Mouse (Mus musculus) lung, adult 2 months (tissue): ENCODE results near the gene Parp4. TPM values are rescaled to one million over a fixed set of nuclear protein-coding genes. Genes with fewer than 3 reads are reported as not detected.

Source experiments
- DNase-seq: peaks from one replicate; pipeline ENCODE4 v3.0.0; 2022
- H3K4me1 ChIP-seq: fragments of 200-500 bp; 2 replicates; pipeline ENCODE4 v1.6.1; 2011; ENCODE audit warnings: low read length; ENCODE audit not compliant: control insufficient read depth, insufficient read depth
- H3K4me3 ChIP-seq: fragments of 200-500 bp; replicated peaks from 2 replicates; pipeline ENCODE3; 2011; ENCODE audit warnings: low read depth, mild to moderate bottlenecking, control low read depth, low read length; ENCODE audit errors: extremely low read depth
- CTCF ChIP-seq: fragments of 200-500 bp; IDR thresholded peaks from 2 replicates; pipeline ENCODE4 v1.5.1; 2011; ENCODE audit warnings: mild to moderate bottlenecking, low read length, control low read depth; ENCODE audit not compliant: insufficient read depth
- POLR2A ChIP-seq: fragments of 200-500 bp; IDR thresholded peaks from 2 replicates; pipeline ENCODE4 v1.6.1; 2011; ENCODE audit warnings: low read depth, mild to moderate bottlenecking, control low read depth, low read length, borderline replicate concordance; ENCODE audit errors: extremely low read depth
- WGBS: fragments of 180-500 bp; shearing (Covaris S2); methylation state at CpG from one replicate; pipeline ENCODE4 v1.1.7; 2018; 5-methylcytosine and 5-hydroxymethylcytosine counted together
- polyA plus RNA-seq: library from polyadenylated mRNA; depleted of rRNA; stranded (reverse); fragments of >200 nt; gene quantifications from 2 replicates; pipeline ENCODE4 v1.2.3, GENCODE M21; 2012

Gene Parp4
- polyA plus RNA-seq, 1 experiment: 14.4 TPM

GRCm38 (mm10) chr14:56602069-56602468, 26.6 kb downstream of the Parp4 start:
- H3K4me3 ChIP-seq: no peak overlapping the region
- TF ChIP-seq POLR2A (no peak), CTCF (no peak)
- H3K4me1 ChIP-seq: no peaks in the 10 kb centered on the region
- no peak for DNase-seq
- 78% methylated on average over 9 of the region's 9 CpGs for WGBS

DNA sequence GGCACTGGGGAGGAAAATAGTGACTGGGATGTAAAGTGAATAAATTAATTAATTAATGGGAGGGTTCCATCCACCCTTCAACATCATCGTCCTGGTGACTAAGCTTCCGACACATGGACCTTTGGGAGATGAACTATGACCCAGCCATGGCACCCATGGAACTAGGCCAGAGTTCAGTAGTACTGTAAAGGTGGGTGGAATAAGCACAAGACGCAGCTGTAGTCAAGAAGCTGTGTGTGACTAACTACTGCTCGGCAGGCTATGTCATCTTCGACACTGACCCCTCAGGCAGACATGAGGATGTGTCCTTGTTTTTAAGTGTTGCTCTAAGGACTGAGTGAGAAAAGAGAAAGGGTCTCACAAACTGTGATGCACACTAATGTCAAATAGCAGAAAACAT, 29.0 kb downstream of the Parp4 start:
- no peaks in the 10 kb centered on the region for H3K4me1 ChIP-seq
- WGBS: 93% methylated on average over 5 of the region's 5 CpGs
- H3K4me3 ChIP-seq: no peak overlapping the region
- TF ChIP-seq CTCF (no peak), POLR2A (no peak)
- DNase-seq: no peak

- WGBS: 81% methylated on average over 4 of the region's 4 CpGs
- TF ChIP-seq CTCF (no peak), POLR2A (no peak)
- no peaks in the 10 kb centered on the region for H3K4me1 ChIP-seq
- H3K4me3 ChIP-seq: no peak overlapping the region
- DNase-seq: no peak
These were observed 29.7 kb downstream of the Parp4 start for GRCm38 (mm10) chr14:56605136-56605535.

DNA sequence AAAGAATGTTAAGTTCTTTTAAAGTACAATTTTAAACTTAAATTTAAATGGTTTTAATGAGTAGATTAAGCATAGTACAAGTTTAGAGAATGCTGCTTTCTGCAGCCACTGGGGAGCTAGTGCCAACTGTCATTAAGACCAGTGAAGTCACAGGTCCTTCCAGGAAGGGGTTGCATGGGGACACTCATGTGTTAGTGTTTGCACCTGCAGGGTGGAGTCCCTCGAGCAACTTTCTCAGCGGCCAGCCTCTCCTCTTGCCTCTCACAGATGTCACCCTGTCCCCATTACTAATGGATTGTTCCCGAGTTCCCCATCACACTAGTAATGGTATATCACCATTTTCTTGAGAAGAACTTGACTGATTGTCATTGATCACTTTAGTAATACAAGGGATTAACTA, 37.8 kb downstream of the Parp4 start:
- no peaks in the 10 kb centered on the region for H3K4me1 ChIP-seq
- TF ChIP-seq POLR2A (no peak), CTCF (no peak)
- DNase-seq: no peak
- H3K4me3 ChIP-seq: no peak overlapping the region
- WGBS: 91% methylated on average over 3 of the region's 3 CpGs

- no peak for DNase-seq
- no peak overlapping the region for H3K4me3 ChIP-seq
- TF ChIP-seq POLR2A (no peak), CTCF (no peak)
- 70% methylated on average over 1 of the region's 1 CpGs for WGBS
- H3K4me1 ChIP-seq: no peaks in the 10 kb centered on the region
These were observed 42.1 kb downstream of the Parp4 start for GRCm38 (mm10) chr14:56617470-56617869.

DNA sequence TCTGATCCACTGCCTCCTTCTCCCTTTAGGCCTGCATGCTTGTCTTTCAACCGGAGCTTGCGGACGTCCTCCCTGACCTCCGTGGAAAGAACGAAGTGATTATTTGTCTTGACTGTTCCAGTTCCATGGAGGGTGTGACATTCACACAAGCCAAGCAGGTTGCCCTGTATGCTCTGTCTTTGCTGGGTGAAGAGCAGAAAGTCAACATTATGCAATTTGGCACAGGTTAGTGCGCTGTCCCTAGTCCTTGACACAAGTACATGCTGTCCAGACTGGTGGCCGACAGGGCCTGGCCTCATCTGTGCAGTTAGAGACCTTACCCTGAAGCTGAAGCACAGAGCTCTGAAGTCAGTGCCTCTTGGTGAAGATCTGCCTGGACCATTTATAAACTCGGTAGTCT, 45.0 kb downstream of the Parp4 start:
- 66% methylated on average over 8 of the region's 8 CpGs for WGBS
- Histone ChIP-seq H3K4me3 (no peak overlapping the region), H3K4me1 (no peaks in the 10 kb centered on the region)
- no peak for TF ChIP-seq POLR2A
- TF ChIP-seq CTCF: no peak
- DNase-seq: peak; percentile 16

DNA sequence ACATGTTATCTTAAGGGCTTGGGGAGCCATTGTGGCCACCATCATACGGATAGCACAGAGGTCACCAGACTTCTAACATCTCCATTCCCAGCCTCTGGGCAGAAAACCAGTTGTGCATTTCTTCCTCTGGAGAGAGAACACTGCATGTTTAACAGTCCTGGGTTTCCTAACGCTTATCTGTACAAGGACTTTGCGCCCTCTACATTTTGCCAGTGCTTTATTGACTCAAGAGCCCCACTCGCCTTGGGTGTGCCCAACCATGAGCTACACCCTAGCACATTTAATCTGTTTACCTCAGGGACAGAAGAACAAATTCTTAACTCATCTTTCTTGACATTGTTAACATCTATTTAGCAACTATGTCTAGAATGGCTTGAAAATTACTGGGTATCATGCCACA, 50.8 kb downstream of the Parp4 start:
- 54% methylated on average over 4 of the region's 4 CpGs for WGBS
- no peak for DNase-seq
- Histone ChIP-seq H3K4me1 (no peaks in the 10 kb centered on the region), H3K4me3 (no peak overlapping the region)
- TF ChIP-seq POLR2A (no peak), CTCF (no peak)

DNA sequence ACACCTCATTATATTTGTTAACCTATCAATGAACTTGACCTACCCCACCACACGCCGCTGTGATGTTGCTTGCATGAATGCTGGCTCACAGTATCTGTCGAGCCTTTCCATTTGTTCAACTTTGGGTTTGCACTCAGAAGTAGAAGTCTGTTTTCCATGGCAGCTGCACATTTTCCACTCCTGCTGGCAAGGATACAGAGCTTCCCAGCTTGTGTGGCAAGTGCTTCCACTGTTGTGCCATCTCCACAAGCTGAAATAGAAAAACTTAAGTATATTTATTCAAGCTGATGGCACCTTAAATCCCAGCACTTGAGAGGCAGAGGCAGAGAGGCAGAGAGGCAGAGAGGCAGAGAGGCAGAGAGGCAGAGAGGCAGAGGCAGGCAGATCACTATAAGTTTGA, 52.9 kb downstream of the Parp4 start:
- WGBS: 79% methylated on average over 3 of the region's 3 CpGs
- Histone ChIP-seq H3K4me1 (no peaks in the 10 kb centered on the region), H3K4me3 (no peak overlapping the region)
- no peak for TF ChIP-seq POLR2A
- TF ChIP-seq CTCF: no peak
- no peak for DNase-seq

DNA sequence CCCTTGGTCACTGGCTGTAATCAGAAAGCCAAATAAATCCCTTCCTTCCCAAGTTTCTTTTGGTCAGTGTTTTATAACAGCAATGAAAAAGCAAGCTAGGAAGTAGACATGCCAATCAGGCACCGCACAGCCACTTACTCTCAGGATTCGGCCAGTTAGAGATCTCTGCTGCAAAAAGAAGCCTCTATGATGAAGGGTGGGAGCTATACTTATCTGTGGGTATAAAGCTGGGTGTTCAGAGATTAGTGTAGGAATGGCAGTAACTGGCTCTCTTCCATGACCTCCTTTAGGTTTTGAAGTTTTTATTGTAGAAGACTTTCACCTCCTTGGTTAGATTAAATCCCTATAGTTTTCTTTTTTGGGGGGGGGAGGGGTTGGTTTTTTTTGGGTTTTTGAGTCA, 55.7 kb downstream of the Parp4 start:
- Histone ChIP-seq H3K4me3 (no peak overlapping the region), H3K4me1 (no peaks in the 10 kb centered on the region)
- WGBS: 88% methylated on average over 2 of the region's 2 CpGs
- TF ChIP-seq CTCF: no peak
- TF ChIP-seq POLR2A: no peak
- DNase-seq: no peak

- H3K4me3 ChIP-seq: no peak overlapping the region
- WGBS: 81% methylated on average over 7 of the region's 7 CpGs
- no peak for DNase-seq
- H3K4me1 ChIP-seq: no peaks in the 10 kb centered on the region
- TF ChIP-seq CTCF (no peak), POLR2A (no peak)
These were observed 71.8 kb downstream of the Parp4 start for GRCm38 (mm10) chr14:56647206-56647605.

DNA sequence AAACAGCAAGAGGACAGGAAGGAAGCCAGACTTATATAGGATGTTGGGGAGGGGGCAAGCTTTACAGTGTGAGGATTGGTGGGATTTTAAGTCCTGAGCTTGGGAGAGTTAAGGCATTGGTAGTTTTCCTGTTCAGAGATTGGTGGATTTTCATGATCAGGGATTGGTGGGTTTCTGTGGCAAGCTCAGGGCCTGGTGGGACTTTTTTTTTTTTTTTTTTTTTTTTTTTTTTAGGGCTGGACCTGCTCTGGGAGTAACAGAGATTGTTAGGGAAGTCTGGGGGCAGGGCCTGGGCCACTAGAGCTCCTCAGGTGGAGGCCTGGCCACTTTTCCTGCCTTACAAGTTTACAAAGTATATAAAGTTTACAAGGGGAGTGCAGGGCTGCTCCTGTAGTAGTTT, 74.0 kb downstream of the Parp4 start:
- TF ChIP-seq CTCF: no peak
- no peak for TF ChIP-seq POLR2A
- Histone ChIP-seq H3K4me3 (no peak overlapping the region), H3K4me1 (no peaks in the 10 kb centered on the region)
- no peak for DNase-seq
